Mouse (Mus musculus): ENCODE results near the gene Brf1. TPM values are rescaled to one million over a fixed set of nuclear protein-coding genes. Genes with fewer than 3 reads are reported as not detected.
A peak's percentile ranks its signal among the peaks of the same experiment; 100 is the strongest.

Brf1 gene
- polyA plus RNA-seq, 1 experiment from 2014 or later: 39.5 TPM

DNA sequence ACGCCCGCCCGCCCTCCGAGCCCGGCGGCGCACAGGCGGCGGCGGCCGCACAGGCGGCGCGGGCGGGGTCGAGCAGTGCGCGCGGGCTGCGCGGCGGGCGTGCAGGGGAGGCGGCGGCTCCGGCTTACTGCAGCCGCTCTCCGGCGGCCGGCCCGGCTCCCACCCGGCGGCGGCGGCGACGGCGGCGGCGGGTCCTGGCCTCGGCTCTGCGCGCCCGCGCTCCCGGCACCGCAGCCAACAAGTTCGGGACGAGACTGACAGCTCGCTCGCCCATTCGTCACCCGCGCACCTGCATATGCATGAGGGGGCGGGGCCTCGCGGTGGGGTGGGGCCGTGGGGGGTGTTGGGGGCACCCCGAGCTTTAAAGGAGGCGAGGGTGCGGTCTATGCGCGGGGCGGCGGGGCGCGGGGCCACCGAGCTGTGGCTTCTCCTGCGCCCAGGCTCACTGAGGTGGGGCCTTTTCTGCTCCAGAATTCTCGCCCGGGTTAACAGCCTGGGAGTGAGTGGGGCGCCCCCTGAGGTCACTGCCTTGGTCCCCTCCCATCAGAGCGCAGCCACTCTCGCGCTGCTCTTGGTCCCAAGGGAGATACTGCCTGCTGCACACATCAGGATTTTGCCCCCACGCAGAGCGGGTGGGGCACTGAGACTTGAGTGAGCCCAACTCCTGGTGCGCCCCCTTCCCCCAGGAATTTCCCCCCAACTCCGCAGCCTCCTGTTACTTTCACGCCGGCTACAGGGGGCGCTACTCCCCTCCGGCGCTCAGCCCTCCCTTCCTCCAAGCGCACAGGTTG lies 70.7 kb downstream of the Brf1 start, which contains the start of gene Jag2:
Gene Jag2 (minus strand): TSS at position 215 of the 791 bp plus-strand sequence.
- peak within 1 kb of the TSS; percentile 15; the same call in 1 of the 2 replicates for H3K27ac ChIP-seq (ENCODE audit: low read depth, low read length)

DNA sequence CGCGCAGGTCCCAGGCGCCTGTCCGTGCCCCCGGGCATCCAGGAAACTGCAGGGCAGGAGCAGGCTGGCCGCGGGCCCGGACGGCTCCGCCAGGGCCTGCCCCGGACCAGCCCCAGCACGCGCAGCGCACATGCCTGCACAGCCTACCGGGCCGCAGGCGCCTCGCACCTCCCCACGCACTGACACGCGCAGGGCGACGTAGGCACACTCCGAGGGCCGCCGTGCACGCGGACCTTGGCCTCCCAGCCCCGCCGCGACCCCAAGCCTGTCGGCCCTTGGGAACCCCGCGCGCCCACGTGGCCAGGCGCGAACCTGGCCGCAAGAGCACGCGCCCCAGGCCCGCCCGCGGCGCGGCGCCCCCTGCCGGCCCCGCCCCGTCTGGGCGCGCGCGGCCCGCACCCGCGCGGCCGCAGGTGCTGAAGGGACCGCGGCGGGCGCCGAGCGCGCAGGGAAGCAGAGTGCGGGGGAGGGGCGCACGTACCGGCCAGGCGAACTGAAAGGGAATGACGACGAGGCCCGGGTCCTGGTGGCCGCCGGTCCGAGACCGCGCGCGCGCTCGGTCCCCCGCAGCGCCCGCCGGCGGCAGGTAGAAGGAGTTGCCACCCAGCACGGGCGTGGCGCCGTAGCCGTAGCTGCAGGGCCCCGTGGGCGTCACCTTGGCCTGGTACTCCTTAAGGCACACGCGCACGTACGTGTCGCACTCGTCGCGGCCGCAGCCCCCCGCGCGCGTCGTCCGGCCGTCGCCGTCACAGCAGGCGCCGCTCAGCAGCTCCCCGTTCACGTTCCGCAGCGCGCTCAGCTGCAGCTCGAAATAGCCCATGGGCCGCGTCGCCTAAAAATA lies 71.9 kb downstream of the Brf1 start:
- H3K4me2 ChIP-seq: peak overlapping the region; percentile 96
- no peaks in the 10 kb centered on the region for H3K9me3 ChIP-seq (replicated peaks; ENCODE audit: control insufficient read depth, low read length)
- no peak overlapping the region; the same call in 1 of the 2 replicates for H3K27ac ChIP-seq (ENCODE audit: low read depth, low read length)
- WGBS (ENCODE audit: insufficient replicate concordance): 2% methylated on average over 103 of the region's 124 CpGs
- peak overlapping the region; percentile 62; the same call in 1 of the 2 replicates for H3K9ac ChIP-seq (ENCODE audit: low read depth, low read length)
- no peaks in the 10 kb centered on the region for H3K36me3 ChIP-seq (ENCODE audit: control insufficient read depth, insufficient read depth, low read length)
- peak overlapping the region; percentile 57 for H3K4me3 ChIP-seq (ENCODE audit: low read depth, low read length)
- H3K27me3 ChIP-seq (ENCODE audit: control insufficient read depth, insufficient read depth, low read length): peaks cover 79% of the 10 kb centered on the region
- H3K4me1 ChIP-seq (ENCODE audit: control insufficient read depth, insufficient read depth, low read length): peaks cover 18% of the 10 kb centered on the region
- ATAC-seq (replicated peaks; ENCODE audit: insufficient number of reproducible peaks, low FRiP score, low TSS enrichment): no peak

More for the DNA sequence above, 70.7 kb downstream of the Brf1 start, which contains the start of gene Jag2:
- Histone ChIP-seq H3K27me3 (ENCODE audit: control insufficient read depth, insufficient read depth, low read length) (peaks cover 68% of the 10 kb centered on the region), H3K9ac (ENCODE audit: low read depth, low read length) (peak within 1 kb of the TSS; percentile 62; the same call in 1 of the 2 replicates), H3K4me1 (ENCODE audit: control insufficient read depth, insufficient read depth, low read length) (peaks cover 18% of the 10 kb centered on the region), H3K4me3 (ENCODE audit: low read depth, low read length) (peak within 1 kb of the TSS; percentile 57), H3K36me3 (ENCODE audit: control insufficient read depth, insufficient read depth, low read length) (no peaks in the 10 kb centered on the region), H3K4me2 (peak within 1 kb of the TSS; percentile 96), H3K9me3 (replicated peaks; ENCODE audit: control insufficient read depth, low read length) (no peaks in the 10 kb centered on the region)
- 2% methylated on average over 49 of the region's 85 CpGs for WGBS (ENCODE audit: insufficient replicate concordance)
- peak; percentile 23 for ATAC-seq (replicated peaks; ENCODE audit: insufficient number of reproducible peaks, low FRiP score, low TSS enrichment)

- no peak overlapping the region for H3K27ac ChIP-seq (ENCODE audit: low read depth, low read length)
- no peaks in the 10 kb centered on the region for H3K9me3 ChIP-seq (replicated peaks; ENCODE audit: control insufficient read depth, low read length)
- 67% methylated on average over 14 of the region's 14 CpGs for WGBS (ENCODE audit: insufficient replicate concordance)
- H3K36me3 ChIP-seq (ENCODE audit: control insufficient read depth, insufficient read depth, low read length): no peaks in the 10 kb centered on the region
- H3K27me3 ChIP-seq (ENCODE audit: control insufficient read depth, insufficient read depth, low read length): peaks cover 80% of the 10 kb centered on the region
- H3K4me2 ChIP-seq: no peak overlapping the region
- no peak overlapping the region for H3K4me3 ChIP-seq (ENCODE audit: low read depth, low read length)
- H3K4me1 ChIP-seq (ENCODE audit: control insufficient read depth, insufficient read depth, low read length): peaks cover 17% of the 10 kb centered on the region
- no peak for ATAC-seq (replicated peaks; ENCODE audit: insufficient number of reproducible peaks, low FRiP score, low TSS enrichment)
- H3K9ac ChIP-seq (ENCODE audit: low read depth, low read length): no peak overlapping the region
Observed at GRCm38 (mm10) chr12:112927265-112927664, 73.2 kb downstream of the Brf1 start.

DNA sequence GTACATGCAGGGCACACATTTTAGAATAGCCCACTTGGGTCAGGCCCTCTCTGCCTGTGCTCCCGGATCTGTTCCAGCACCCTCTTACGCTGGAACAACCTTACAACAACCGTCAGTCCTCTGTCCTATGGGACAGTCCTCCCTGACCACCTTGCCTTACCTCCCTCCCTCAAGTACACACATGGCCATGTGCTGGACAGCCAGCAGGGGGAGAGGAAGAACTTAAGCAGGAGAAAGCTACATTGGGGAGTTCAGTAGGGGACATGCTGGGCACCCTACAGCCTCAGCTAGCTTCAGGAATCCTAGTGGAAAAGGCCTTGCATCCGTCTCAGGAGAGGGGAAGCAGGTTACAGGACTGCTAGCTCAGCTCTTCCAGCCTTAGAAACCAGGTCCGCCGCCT lies 74.6 kb downstream of the Brf1 start:
- Histone ChIP-seq H3K36me3 (ENCODE audit: control insufficient read depth, insufficient read depth, low read length) (no peaks in the 10 kb centered on the region), H3K4me2 (no peak overlapping the region), H3K9ac (ENCODE audit: low read depth, low read length) (no peak overlapping the region), H3K4me3 (ENCODE audit: low read depth, low read length) (no peak overlapping the region), H3K27me3 (ENCODE audit: control insufficient read depth, insufficient read depth, low read length) (peaks cover 71% of the 10 kb centered on the region), H3K27ac (ENCODE audit: low read depth, low read length) (no peak overlapping the region), H3K9me3 (replicated peaks; ENCODE audit: control insufficient read depth, low read length) (no peaks in the 10 kb centered on the region), H3K4me1 (ENCODE audit: control insufficient read depth, insufficient read depth, low read length) (peaks cover 25% of the 10 kb centered on the region)
- WGBS (ENCODE audit: insufficient replicate concordance): 88% methylated on average over 6 of the region's 6 CpGs
- ATAC-seq (replicated peaks; ENCODE audit: insufficient number of reproducible peaks, low FRiP score, low TSS enrichment): no peak

DNA sequence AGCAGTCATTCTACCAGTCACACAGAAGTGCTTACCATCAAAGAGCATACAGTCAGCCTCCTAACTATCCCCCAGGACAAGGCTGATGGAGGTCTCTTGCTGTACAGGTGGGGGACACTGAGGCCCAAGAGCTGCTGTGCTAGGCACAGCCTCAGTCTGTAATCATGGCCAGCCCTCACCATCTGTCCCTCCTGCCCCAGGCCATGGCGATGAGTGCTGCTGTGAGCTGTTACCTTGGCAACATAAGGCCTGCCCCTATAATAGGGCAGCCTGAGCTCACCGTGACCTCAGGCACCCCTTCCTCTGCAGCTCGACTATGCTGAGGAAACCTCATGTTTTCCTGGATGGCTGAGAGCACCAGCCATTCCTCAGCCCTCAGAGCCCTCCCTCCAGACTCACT lies 78.0 kb downstream of the Brf1 start:
- Histone ChIP-seq H3K9me3 (replicated peaks; ENCODE audit: control insufficient read depth, low read length) (no peaks in the 10 kb centered on the region), H3K4me2 (no peak overlapping the region), H3K27ac (ENCODE audit: low read depth, low read length) (no peak overlapping the region), H3K4me3 (ENCODE audit: low read depth, low read length) (no peak overlapping the region), H3K9ac (ENCODE audit: low read depth, low read length) (no peak overlapping the region), H3K36me3 (ENCODE audit: control insufficient read depth, insufficient read depth, low read length) (no peaks in the 10 kb centered on the region), H3K4me1 (ENCODE audit: control insufficient read depth, insufficient read depth, low read length) (peaks cover 19% of the 10 kb centered on the region), H3K27me3 (ENCODE audit: control insufficient read depth, insufficient read depth, low read length) (peaks cover 68% of the 10 kb centered on the region)
- 33% methylated on average over 3 of the region's 3 CpGs for WGBS (ENCODE audit: insufficient replicate concordance)
- ATAC-seq (replicated peaks; ENCODE audit: insufficient number of reproducible peaks, low FRiP score, low TSS enrichment): no peak

DNA sequence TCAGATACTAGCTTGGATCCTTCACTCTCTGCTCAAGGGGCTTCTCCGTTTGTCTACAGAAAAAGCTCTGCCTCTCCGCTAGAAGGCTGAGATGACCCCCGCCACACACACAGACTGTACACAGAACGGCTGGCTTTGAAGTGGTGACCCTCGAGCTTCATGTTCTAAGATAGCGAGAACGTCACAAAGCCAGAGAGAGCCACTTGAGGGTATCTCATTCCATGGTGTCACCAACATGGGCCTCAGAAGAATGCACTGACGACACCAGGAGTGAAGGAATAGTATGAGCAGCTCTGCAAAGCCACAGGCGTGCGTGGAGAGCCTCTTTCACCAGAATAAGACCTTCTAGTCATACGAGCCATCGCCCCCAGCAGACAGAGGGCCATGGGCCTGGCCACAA lies 79.0 kb downstream of the Brf1 start:
- peak overlapping the region; percentile 38; the same call in 1 of the 2 replicates for H3K4me2 ChIP-seq
- 45% methylated on average over 12 of the region's 12 CpGs for WGBS (ENCODE audit: insufficient replicate concordance)
- H3K27ac ChIP-seq (ENCODE audit: low read depth, low read length): peak overlapping the region; percentile 50; the same call in 1 of the 2 replicates
- no peak overlapping the region for H3K9ac ChIP-seq (ENCODE audit: low read depth, low read length)
- no peaks in the 10 kb centered on the region for H3K9me3 ChIP-seq (replicated peaks; ENCODE audit: control insufficient read depth, low read length)
- H3K27me3 ChIP-seq (ENCODE audit: control insufficient read depth, insufficient read depth, low read length): peaks cover 58% of the 10 kb centered on the region
- ATAC-seq (replicated peaks; ENCODE audit: insufficient number of reproducible peaks, low FRiP score, low TSS enrichment): no peak; the same call in 1 of the 2 replicates
- no peak overlapping the region for H3K4me3 ChIP-seq (ENCODE audit: low read depth, low read length)
- H3K36me3 ChIP-seq (ENCODE audit: control insufficient read depth, insufficient read depth, low read length): no peaks in the 10 kb centered on the region
- H3K4me1 ChIP-seq (ENCODE audit: control insufficient read depth, insufficient read depth, low read length): peaks cover 27% of the 10 kb centered on the region

GRCm38 (mm10) chr12:112917906-112918305 lies 82.6 kb downstream of the Brf1 start:
- peaks cover 49% of the 10 kb centered on the region for H3K27me3 ChIP-seq (ENCODE audit: control insufficient read depth, insufficient read depth, low read length)
- WGBS (ENCODE audit: insufficient replicate concordance): 46% methylated on average over 8 of the region's 8 CpGs

GRCm38 (mm10) chr12:112917486-112917885 lies 83.0 kb downstream of the Brf1 start:
- Histone ChIP-seq H3K9me3 (replicated peaks; ENCODE audit: control insufficient read depth, low read length) (no peaks in the 10 kb centered on the region), H3K4me3 (ENCODE audit: low read depth, low read length) (no peak overlapping the region), H3K36me3 (ENCODE audit: control insufficient read depth, insufficient read depth, low read length) (no peaks in the 10 kb centered on the region), H3K27me3 (ENCODE audit: control insufficient read depth, insufficient read depth, low read length) (peaks cover 53% of the 10 kb centered on the region), H3K4me1 (ENCODE audit: control insufficient read depth, insufficient read depth, low read length) (peaks cover 22% of the 10 kb centered on the region), H3K9ac (ENCODE audit: low read depth, low read length) (peak overlapping the region; percentile 22), H3K27ac (ENCODE audit: low read depth, low read length) (no peak overlapping the region), H3K4me2 (no peak overlapping the region)
- no peak for ATAC-seq (replicated peaks; ENCODE audit: insufficient number of reproducible peaks, low FRiP score, low TSS enrichment)
- WGBS (ENCODE audit: insufficient replicate concordance): 59% methylated on average over 11 of the region's 11 CpGs

More at GRCm38 (mm10) chr12:112917906-112918305, 82.6 kb downstream of the Brf1 start:
- no peaks in the 10 kb centered on the region for H3K36me3 ChIP-seq (ENCODE audit: control insufficient read depth, insufficient read depth, low read length)
- H3K4me1 ChIP-seq (ENCODE audit: control insufficient read depth, insufficient read depth, low read length): peaks cover 26% of the 10 kb centered on the region
- no peak overlapping the region for H3K9ac ChIP-seq (ENCODE audit: low read depth, low read length)
- H3K9me3 ChIP-seq (replicated peaks; ENCODE audit: control insufficient read depth, low read length): no peaks in the 10 kb centered on the region
- ATAC-seq (replicated peaks; ENCODE audit: insufficient number of reproducible peaks, low FRiP score, low TSS enrichment): no peak
- H3K4me2 ChIP-seq: no peak overlapping the region
- no peak overlapping the region for H3K4me3 ChIP-seq (ENCODE audit: low read depth, low read length)
- no peak overlapping the region for H3K27ac ChIP-seq (ENCODE audit: low read depth, low read length)

Data from heart, embryonic 11.5 days (tissue).